ENCODE assay signal across 24 mouse cellular contexts in genomic region chr16:91001098-91001497, GRCm38 (mm10). TPM values are rescaled to one million over a fixed set of nuclear protein-coding genes. Genes with fewer than 3 reads are reported as not detected.
DNase-seq lines count a peak whose midpoint lies in the region; ATAC-seq and TF ChIP-seq lines count a peak whose summit lies in the region.
"Had no signal": no experiment of that assay in that cellular context is flagged by ENCODE, and none has a peak within 500 bp of the region (broad histone marks: within the 10 kb centered on the region; RNA-seq: fewer than 3 reads in every experiment).

No protein-coding gene starts in this region.

- no peaks in the 10 kb centered on the region for H3K9me3 ChIP-seq in lung, postnatal 0 days (ENCODE audit: low read length)
- no peaks in the 10 kb centered on the region for H3K9me3 ChIP-seq in forebrain, embryonic 13.5 days (replicated peaks)
- H3K9me3 ChIP-seq: kidney, embryonic 15.5 days; limb, embryonic 13.5 days; lung, embryonic 15.5 days; megakaryocyte, embryonic 14.5 days; neural tube, embryonic 15.5 days; stomach, embryonic 15.5 days had no signal

- H3K27me3 ChIP-seq in cerebellum, adult 2 months (ENCODE audit: control insufficient read depth, insufficient read depth, low read length): no peaks in the 10 kb centered on the region
- no peaks in the 10 kb centered on the region for H3K27me3 ChIP-seq in lung, postnatal 0 days (replicated peaks; ENCODE audit: insufficient read depth, low read length)
- no peaks in the 10 kb centered on the region; the same call in none of the 2 replicates for H3K27me3 ChIP-seq in splenic B cell, adult 2 months (ENCODE audit: control insufficient read depth, insufficient read depth, low read length, poor library complexity, severe bottlenecking)
- no peaks in the 10 kb centered on the region for H3K27me3 ChIP-seq in forebrain, embryonic 13.5 days
- H3K27me3 ChIP-seq: kidney, embryonic 15.5 days; limb, embryonic 13.5 days; lung, embryonic 15.5 days; megakaryocyte, embryonic 14.5 days; neural tube, embryonic 15.5 days; stomach, embryonic 15.5 days had no signal

- TF ChIP-seq CTCF in cerebellum, adult 2 months (IDR thresholded peaks at IDR 0.05; ENCODE audit: borderline replicate concordance, insufficient read depth, low read depth, low read length): no peak
- no peak for TF ChIP-seq CTCF in lung, postnatal 0 days (IDR thresholded peaks at IDR 0.05)

- peaks cover 9% of the 10 kb centered on the region; the same call in 1 of the 2 replicates for H3K4me1 ChIP-seq in cerebellum, adult 2 months (ENCODE audit: control insufficient read depth, insufficient read depth, low read length)
- no peaks in the 10 kb centered on the region for H3K4me1 ChIP-seq in lung, postnatal 0 days (ENCODE audit: insufficient read depth, low read depth, low read length)
- H3K4me1 ChIP-seq in forebrain, embryonic 13.5 days: peaks cover 17% of the 10 kb centered on the region
- H3K4me1 ChIP-seq: kidney, embryonic 15.5 days; limb, embryonic 13.5 days; stomach, embryonic 15.5 days had no signal

- 85% methylated on average over 2 of the region's 2 CpGs for WGBS in cerebellum, adult 2 months
- 72% methylated on average over 2 of the region's 2 CpGs for WGBS in lung, postnatal 0 days
- 87% methylated on average over 2 of the region's 2 CpGs for WGBS in forebrain, embryonic 13.5 days

- 0 out of 2 replicates have a peak overlapping the region, but pooled peaks have one; percentile 13 for H3K27ac ChIP-seq in cerebellum, adult 2 months (ENCODE audit: insufficient read depth, low read length)
- H3K27ac ChIP-seq in lung, postnatal 0 days (ENCODE audit: low read length): no peak overlapping the region
- H3K27ac ChIP-seq in forebrain, embryonic 13.5 days: no peak overlapping the region
- H3K27ac ChIP-seq: hindbrain, embryonic 14.5 days; kidney, embryonic 15.5 days; limb, embryonic 13.5 days; lung, embryonic 15.5 days; neural tube, embryonic 15.5 days; stomach, embryonic 15.5 days had no signal

- no peak for ATAC-seq in lung, postnatal 0 days
- ATAC-seq in granulocyte monocyte progenitor cell, adult 5-6 weeks (replicated peaks; ENCODE audit: poor library complexity, severe bottlenecking): peak; percentile 97
- ATAC-seq in erythroid progenitor cell, adult 5-6 weeks (replicated peaks; ENCODE audit: low FRiP score, poor library complexity, severe bottlenecking): no peak
- no peak for ATAC-seq in forebrain, embryonic 13.5 days

- no peak for DNase-seq in cerebellum, adult 2 months
- DNase-seq in cerebellum, adult 9-10 months: no peak
- DNase-seq in lung, postnatal 0 days (ENCODE audit: low spot score): peak; percentile 37
- DNase-seq in lung, adult 18-20 months: no peak
- peak; percentile 50 for DNase-seq in splenic B cell, adult 2 months (ENCODE audit: low read depth, low spot score)
- DNase-seq: cerebellum, adult 11 months; cerebellum, postnatal 25 days; heart, postnatal 10 days; kidney, postnatal 4 days; midbrain, embryonic 14.5 days; right cerebral cortex, postnatal 25 days; thymus, adult 18-20 months; thymus, postnatal 4 days had no signal

- no peak overlapping the region for H3K9ac ChIP-seq in lung, postnatal 0 days (replicated peaks; ENCODE audit: low read depth)
- no peak overlapping the region for H3K9ac ChIP-seq in forebrain, embryonic 13.5 days
- H3K9ac ChIP-seq: hindbrain, embryonic 14.5 days; kidney, embryonic 15.5 days; limb, embryonic 13.5 days; lung, embryonic 15.5 days; neural tube, embryonic 15.5 days; stomach, embryonic 15.5 days had no signal

- no peak for TF ChIP-seq POLR2A in cerebellum, adult 2 months (IDR thresholded peaks at IDR 0.05; ENCODE audit: borderline replicate concordance, insufficient read depth, low read length)

- H3K4me3 ChIP-seq in cerebellum, adult 2 months (replicated peaks; ENCODE audit: insufficient read depth, low read depth, low read length): no peak overlapping the region
- H3K4me3 ChIP-seq in lung, postnatal 0 days (ENCODE audit: low read depth, low read length): no peak overlapping the region
- no peak overlapping the region for H3K4me3 ChIP-seq in forebrain, embryonic 13.5 days
- H3K4me3 ChIP-seq: kidney, embryonic 15.5 days; limb, embryonic 13.5 days; lung, embryonic 15.5 days; megakaryocyte, embryonic 14.5 days; neural tube, embryonic 15.5 days; stomach, embryonic 15.5 days had no signal

- H3K4me2 ChIP-seq in lung, postnatal 0 days (replicated peaks; ENCODE audit: low read depth, low read length): no peak overlapping the region
- no peak overlapping the region for H3K4me2 ChIP-seq in forebrain, embryonic 13.5 days
- H3K4me2 ChIP-seq: heart, embryonic 11.5 days; hindbrain, embryonic 14.5 days; kidney, embryonic 15.5 days; limb, embryonic 13.5 days; lung, embryonic 15.5 days; neural tube, embryonic 15.5 days; stomach, embryonic 15.5 days had no signal

- no peaks in the 10 kb centered on the region for H3K36me3 ChIP-seq in lung, postnatal 0 days (ENCODE audit: insufficient read depth, low read length)
- 0 out of 2 replicates have a peak, but pooled peaks cover 2% of the 10 kb centered on the region for H3K36me3 ChIP-seq in splenic B cell, adult 2 months (ENCODE audit: control insufficient read depth, insufficient read depth, low read length, poor library complexity, severe bottlenecking)
- H3K36me3 ChIP-seq in forebrain, embryonic 13.5 days (ENCODE audit: poor library complexity, severe bottlenecking): no peaks in the 10 kb centered on the region; the same call in 1 of the 2 replicates
- H3K36me3 ChIP-seq: kidney, embryonic 15.5 days; limb, embryonic 13.5 days; lung, embryonic 15.5 days; neural tube, embryonic 15.5 days; stomach, embryonic 15.5 days had no signal

- no peak for TF ChIP-seq EP300 in lung, postnatal 0 days (IDR thresholded peaks at IDR 0.05)

RNA-seq across cellular contexts. Expression of gene Synj1, which starts 10.0 kb away (rescaled TPM):
- 151 and 159 TPM in 2 replicates for polyA plus RNA-seq in cerebellum, adult 2 months (2012; rRNA removed)
- 12.7 and 13.1 TPM in 2 replicates for polyA plus RNA-seq in lung, postnatal 0 days (2015; fragmentation: Nextera tagmentation; extraction: Ambion mirVana)
- 35.8 and 46.0 TPM in 2 replicates for total RNA-seq in granulocyte monocyte progenitor cell, adult 5-6 weeks (2014; fragmentation: Nextera tagmentation)
- total RNA-seq in granulocyte monocyte progenitor cell, adult 5-6 weeks (2017): 23.8 and 25.2 TPM in 2 replicates
- 140 and 150 TPM in 2 replicates for total RNA-seq in erythroid progenitor cell, adult 5-6 weeks (2015; ENCODE audit: low replicate concordance)
- 84.7 and 104 TPM in 2 replicates for total RNA-seq in erythroid progenitor cell, adult 5-6 weeks (2017; ENCODE audit: low replicate concordance)
- polyA plus RNA-seq in forebrain, embryonic 13.5 days (2015; fragmentation: Nextera tagmentation; extraction: Ambion mirVana): 22.7 and 27.8 TPM in 2 replicates

RNA-seq across cellular contexts. Expression of gene Paxbp1, which starts 43.2 kb away (rescaled TPM):
- polyA plus RNA-seq in cerebellum, adult 2 months (2012; rRNA removed): 155 and 168 TPM in 2 replicates
- polyA plus RNA-seq in lung, postnatal 0 days (2015; fragmentation: Nextera tagmentation; extraction: Ambion mirVana): 20.3 and 23.9 TPM in 2 replicates
- 77.7 and 114 TPM in 2 replicates for total RNA-seq in granulocyte monocyte progenitor cell, adult 5-6 weeks (2014; fragmentation: Nextera tagmentation)
- 77.8 and 112 TPM in 2 replicates for total RNA-seq in granulocyte monocyte progenitor cell, adult 5-6 weeks (2017)
- 147 and 193 TPM in 2 replicates for total RNA-seq in erythroid progenitor cell, adult 5-6 weeks (2015; ENCODE audit: low replicate concordance)
- total RNA-seq in erythroid progenitor cell, adult 5-6 weeks (2017; ENCODE audit: low replicate concordance): 152 and 209 TPM in 2 replicates
- polyA plus RNA-seq in forebrain, embryonic 13.5 days (2015; fragmentation: Nextera tagmentation; extraction: Ambion mirVana): 75.8 and 77.1 TPM in 2 replicates

Comparison
In these comparisons a context has a peak if more than half of its experiments do, and no peak if none do; other contexts are left out.
1. DNase-seq: peak in lung, postnatal 0 days (single experiment) and splenic B cell, adult 2 months (single experiment); none in cerebellum, adult 2 months (0 of 2), cerebellum, adult 9-10 months (single experiment) and lung, adult 18-20 months (0 of 2).